Mouse (Mus musculus) hindbrain, embryonic 11.5 days (tissue): ENCODE results near the gene Btbd9. TPM values are rescaled to one million over a fixed set of nuclear protein-coding genes. Genes with fewer than 3 reads are reported as not detected.

Source experiments
- ATAC-seq: fragments of 200-750 bp; cut with Nextera tagmentation; 2 replicates; pipeline ENCODE4 v1.8.0; 2017; ENCODE audit warnings: mild to moderate bottlenecking, moderate TSS enrichment, moderate library complexity; ENCODE audit not compliant: low FRiP score
- DNase-seq: peaks from one replicate; pipeline ENCODE4 v3.0.0-alpha.2; 2015; ENCODE audit warnings: low spot score
- H3K27ac ChIP-seq: fragments of 300-500 bp; sonication (generic); 2 replicates; pipeline ENCODE4 v1.5.1; 2014; ENCODE audit warnings: mild to moderate bottlenecking, low read depth, low read length
- H3K27me3 ChIP-seq: fragments of 300-500 bp; sonication (generic); 2 replicates; pipeline ENCODE4 v1.6.1; 2014; ENCODE audit warnings: mild to moderate bottlenecking, low read length, moderate library complexity, mixed read lengths; ENCODE audit not compliant: control insufficient read depth, insufficient read depth
- H3K36me3 ChIP-seq: fragments of 300-500 bp; sonication (generic); 2 replicates; pipeline ENCODE4 v1.6.1; 2014; ENCODE audit warnings: mild to moderate bottlenecking, low read length, moderate library complexity, mixed read lengths; ENCODE audit not compliant: control insufficient read depth, insufficient read depth
- H3K4me1 ChIP-seq: fragments of 300-500 bp; sonication (generic); replicated peaks from 2 replicates; pipeline ENCODE4 v1.6.1; 2014; ENCODE audit warnings: low read length, mixed read lengths; ENCODE audit not compliant: control insufficient read depth, insufficient read depth
- H3K4me2 ChIP-seq: fragments of 300-500 bp; sonication (generic); replicated peaks from 2 replicates; pipeline ENCODE4 v1.6.1; 2014; ENCODE audit warnings: mild to moderate bottlenecking, low read depth, low read length
- H3K4me3 ChIP-seq: fragments of 300-500 bp; sonication (generic); 2 replicates; pipeline ENCODE4 v1.5.1; 2014; ENCODE audit warnings: low read depth, low read length
- H3K9ac ChIP-seq: fragments of 300-500 bp; sonication (generic); 2 replicates; pipeline ENCODE4 v1.6.1; 2014; ENCODE audit warnings: low read depth, low read length
- H3K9me3 ChIP-seq: fragments of 300-500 bp; sonication (generic); 2 replicates; pipeline ENCODE4 v1.6.1; 2016; ENCODE audit warnings: low read length; ENCODE audit not compliant: control insufficient read depth
- WGBS: fragments of 180-500 bp; shearing (Covaris S2); extraction: QIAGEN DNeasy Blood & Tissue Kit; methylation state at CpG from one replicate; pipeline ENCODE4 v1.1.7; 2014; 5-methylcytosine and 5-hydroxymethylcytosine counted together
- polyA plus RNA-seq: library from polyadenylated mRNA; unstranded; fragments of >200 nt; fragmentation: Nextera tagmentation; extraction: Ambion mirVana; gene quantifications from 2 replicates; pipeline ENCODE4 v1.2.1, GENCODE M21; 2014

Btbd9 gene
- polyA plus RNA-seq, 1 experiment from 2014 or later: 63.0 TPM

- Histone ChIP-seq H3K9me3 (no peaks in the 10 kb centered on the region), H3K27ac (no peak overlapping the region), H3K4me3 (no peak overlapping the region), H3K9ac (no peak overlapping the region), H3K4me1 (no peaks in the 10 kb centered on the region), H3K27me3 (no peaks in the 10 kb centered on the region), H3K36me3 (no peaks in the 10 kb centered on the region), H3K4me2 (no peak overlapping the region)
- no peak for DNase-seq
- 93% methylated on average over 4 of the region's 4 CpGs for WGBS
- ATAC-seq: no peak
Observed at GRCm38 (mm10) chr17:30177435-30177834, 398.9 kb downstream of the Btbd9 start.

Other genes starting within 250 kb of the Btbd9 start
- gene Dnah8, start 47.9 kb upstream of the Btbd9 start, polyA plus RNA-seq: 0.92 and 2.4 TPM in 2 replicates
- gene Glo1, start 50.4 kb upstream of the Btbd9 start, polyA plus RNA-seq: 250 TPM in 2 replicates